Mouse (Mus musculus): ENCODE data around the gene Gm5615.

The Gm5615 gene

DNA sequence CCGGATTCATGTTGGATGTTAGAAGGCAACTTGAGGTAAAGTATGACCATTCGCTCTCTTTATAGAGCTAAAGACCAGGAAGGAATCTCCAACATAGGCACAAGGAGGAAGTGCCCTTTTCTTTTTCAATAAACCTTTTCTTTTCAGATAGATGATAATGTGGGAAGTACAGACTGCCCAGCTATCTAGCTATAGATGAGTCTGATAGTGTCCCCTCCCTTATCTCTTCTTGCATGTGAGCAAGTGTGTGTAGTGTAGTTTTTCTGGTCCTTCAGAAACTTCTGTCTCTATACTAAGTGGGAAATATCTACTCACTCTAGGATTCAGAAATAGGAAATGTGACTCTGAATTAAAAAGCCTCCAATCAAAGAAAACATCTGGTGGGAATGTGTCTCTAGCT, at the start of gene Gm5615:
Gene Gm5615 (minus strand): TSS at position 101 of the 400 bp plus-strand sequence.
- DNase-seq (ENCODE audit: low spot score), result no peak

DNA sequence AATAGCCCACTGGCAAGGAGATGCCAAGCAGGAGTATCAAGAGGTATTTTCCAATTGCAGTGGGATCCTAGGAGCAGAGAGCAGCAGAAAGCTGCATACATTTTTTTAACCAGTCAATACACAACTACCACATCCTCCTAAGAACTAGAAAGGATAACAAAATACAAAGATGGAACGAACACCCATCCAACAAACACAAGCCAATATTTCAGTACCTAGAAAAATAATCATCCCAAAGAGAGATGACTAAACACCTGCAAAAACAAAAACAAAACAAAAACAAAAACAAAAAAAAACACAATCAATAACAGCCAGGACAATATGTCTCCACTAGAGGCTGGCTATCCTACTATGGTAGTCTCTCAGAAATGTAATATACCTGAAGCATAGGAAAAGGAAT, 40.8 kb upstream of the Gm5615 start, which contains the start of gene Gm17689:
Gene Gm17689 (minus strand): TSS at position 101 of the 400 bp plus-strand sequence.
- no peak for DNase-seq (ENCODE audit: low spot score)

DNA sequence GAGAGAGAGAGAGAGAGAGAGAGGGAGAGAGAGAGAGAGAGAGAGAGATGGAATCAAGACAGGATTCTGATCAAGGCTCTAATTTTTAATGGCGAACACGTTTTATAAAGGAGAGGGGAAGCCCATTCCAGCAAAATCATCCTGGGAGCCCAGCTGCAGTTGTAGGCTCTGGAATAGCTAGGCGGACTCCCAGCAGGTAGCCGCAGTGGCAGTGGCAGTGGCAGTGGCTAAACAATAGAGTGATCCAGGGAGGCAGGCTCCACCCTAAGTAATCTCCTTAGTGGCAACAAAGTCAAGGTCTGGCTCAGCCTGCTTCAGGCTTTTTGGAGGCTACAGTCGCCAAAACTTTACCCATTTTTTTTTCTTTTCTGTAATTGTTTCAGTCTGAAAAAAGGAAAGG, 37.6 kb downstream of the Gm5615 start:
- DNase-seq (ENCODE audit: low spot score), result no peak

DNA sequence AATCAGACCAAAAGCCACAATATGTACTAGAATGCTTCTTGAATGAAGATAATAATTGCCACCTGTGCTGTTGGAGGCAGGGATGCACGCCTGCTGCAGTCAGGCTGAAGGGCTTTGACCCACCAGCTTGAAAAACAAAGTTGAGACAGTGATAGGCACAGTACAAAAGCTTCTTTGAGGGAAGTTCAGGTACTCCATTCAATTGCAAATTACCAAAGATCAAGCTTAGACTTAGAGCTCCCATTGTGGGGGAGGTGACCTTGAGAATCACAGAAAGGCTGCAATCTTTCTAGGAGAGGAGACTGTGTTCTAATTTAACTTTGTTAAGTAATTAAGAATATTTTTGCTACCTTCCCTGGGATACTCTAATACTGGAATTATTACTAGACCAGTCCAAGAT, 45.9 kb downstream of the Gm5615 start:
- no peak for DNase-seq (ENCODE audit: low spot score)

DNA sequence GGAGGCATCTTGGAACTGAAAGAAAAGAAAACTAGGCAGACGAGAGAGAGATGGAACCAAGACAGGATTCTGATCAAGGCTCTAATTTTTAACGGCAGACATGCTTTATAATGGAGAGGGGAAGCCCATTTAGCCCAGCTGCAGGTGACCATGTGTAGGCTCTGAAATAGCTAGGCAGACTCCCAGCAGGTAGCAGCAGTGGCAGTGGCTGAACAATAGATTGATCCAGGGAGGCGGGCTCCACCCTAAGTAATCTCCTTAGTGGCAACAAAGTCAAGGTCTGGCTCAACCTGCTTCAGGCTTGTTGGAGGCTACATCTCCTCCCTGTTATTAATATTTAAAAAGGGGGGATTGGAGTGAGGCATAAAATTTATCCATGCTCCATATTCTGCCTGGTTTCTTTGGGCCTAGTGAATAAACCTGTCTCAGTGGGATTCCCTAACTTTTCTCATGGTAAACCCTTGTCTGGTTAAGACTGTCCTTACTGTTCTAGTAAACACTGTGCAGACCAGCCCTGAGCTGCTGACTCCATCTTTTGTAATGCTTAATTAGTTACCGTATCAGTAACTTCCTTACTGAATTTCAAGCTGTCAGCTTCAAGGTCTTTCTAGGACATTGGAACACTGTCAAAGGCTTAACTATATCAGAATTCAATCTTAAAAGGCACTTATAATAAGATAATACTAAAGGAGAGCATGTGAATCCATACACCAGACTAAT, 47.1 kb downstream of the Gm5615 start:
- no peak for DNase-seq (ENCODE audit: low spot score)

Data from ovary, postnatal 14 days (tissue).